Mouse (Mus musculus) CH12.LX (cell line): ENCODE measurements around the gene Lrrc29. TPM values are rescaled to one million over a fixed set of nuclear protein-coding genes. Genes with fewer than 3 reads are reported as not detected.

Experiments
- DNase-seq: peaks from one replicate; pipeline ENCODE4 v3.0.0-alpha.2; 2013; ENCODE audit errors: extremely low read depth
- H3K27ac ChIP-seq: 2 replicates; pipeline ENCODE4 v1.5.1; 2012; ENCODE audit warnings: low read depth, mild to moderate bottlenecking, control low read depth, moderate library complexity; ENCODE audit not compliant: insufficient read depth
- H3K27me3 ChIP-seq: replicated peaks from 2 replicates; pipeline ENCODE3; 2012; ENCODE audit warnings: inconsistent platforms
- H3K36me3 ChIP-seq, 2 experiments: replicated peaks in 1 of 2; 2 replicates each; pipeline versions ENCODE3 to v1.6.1; 2012; ENCODE audit warnings: inconsistent platforms in 1 of 2, low read length in 1 of 2, mild to moderate bottlenecking in 1 of 2, mixed read lengths in 1 of 2, moderate library complexity in 1 of 2; ENCODE audit not compliant: control insufficient read depth in 1 of 2, insufficient read depth in 1 of 2
- H3K4me1 ChIP-seq, 2 experiments: 2 replicates each; pipeline ENCODE4 v1.6.1; 2012; ENCODE audit warnings: inconsistent platforms in 1 of 2, moderate library complexity in 1 of 2; ENCODE audit not compliant: insufficient read depth in 2 of 2, control insufficient read depth in 1 of 2
- H3K4me2 ChIP-seq: 2 replicates; pipeline ENCODE4 v1.6.1; 2012; ENCODE audit warnings: low read depth, mild to moderate bottlenecking, control low read depth; ENCODE audit not compliant: poor library complexity, insufficient read depth, severe bottlenecking
- H3K4me3 ChIP-seq, 3 experiments: fragments of 150-350 bp in 1 of 3; sonication (generic) in 1 of 3; replicated peaks in 1 of 3; 2 replicates each; pipeline versions ENCODE3 to v1.5.1; 2011 to 2012; ENCODE audit warnings: low read depth in 2 of 3, low read length in 2 of 3, mild to moderate bottlenecking in 2 of 3, moderate library complexity in 2 of 3, control low read depth in 1 of 3, improper control_type of control experiment in 1 of 3, inconsistent platforms in 1 of 3, mixed read lengths in 1 of 3; ENCODE audit not compliant: poor library complexity in 1 of 3
- H3K79me2 ChIP-seq: replicated peaks from 2 replicates; pipeline ENCODE4 v1.6.1; 2012; ENCODE audit warnings: mild to moderate bottlenecking, moderate library complexity; ENCODE audit not compliant: control insufficient read depth, poor library complexity, insufficient read depth, severe bottlenecking; ENCODE audit errors: extremely low read depth
- H3K9ac ChIP-seq: 2 replicates; pipeline ENCODE4 v1.6.1; 2012; ENCODE audit warnings: low read depth, mild to moderate bottlenecking, control low read depth, moderate library complexity; ENCODE audit not compliant: insufficient read depth
- H3K9me3 ChIP-seq: replicated peaks from 2 replicates; pipeline ENCODE3; 2012; ENCODE audit warnings: low read length, inconsistent platforms, mixed read lengths
- BHLHE40 ChIP-seq: IDR thresholded peaks from 2 replicates; pipeline ENCODE4 v1.6.1; 2011; ENCODE audit warnings: mild to moderate bottlenecking, low read depth, low read length, improper control_type of control experiment
- CHD2 ChIP-seq: IDR thresholded peaks from 2 replicates; pipeline ENCODE4 v1.6.1; 2011; ENCODE audit warnings: low read length, improper control_type of control experiment
- E2F4 ChIP-seq: IDR thresholded peaks from 2 replicates; pipeline ENCODE4 v1.6.1; 2011; ENCODE audit warnings: low read depth, low read length, improper control_type of control experiment; ENCODE audit not compliant: insufficient replicate concordance
- ELF1 ChIP-seq: IDR thresholded peaks from 2 replicates; pipeline ENCODE4 v1.6.1; 2014; ENCODE audit warnings: low read depth, mild to moderate bottlenecking, inconsistent platforms, low read length, improper control_type of control experiment
- ETS1 ChIP-seq: conservative IDR thresholded peaks from 2 replicates; pipeline ENCODE4 v1.6.1; 2012; ENCODE audit warnings: low read depth, mild to moderate bottlenecking, inconsistent platforms, low read length, improper control_type of control experiment, moderate library complexity
- GABPA ChIP-seq: IDR thresholded peaks from 2 replicates; pipeline ENCODE4 v1.6.1; 2012; ENCODE audit warnings: low read depth, low read length, improper control_type of control experiment, inconsistent platforms; ENCODE audit not compliant: insufficient replicate concordance
- HCFC1 ChIP-seq: IDR thresholded peaks from 2 replicates; pipeline ENCODE4 v1.6.1; 2012; ENCODE audit warnings: low read depth, mild to moderate bottlenecking, inconsistent platforms, low read length, improper control_type of control experiment
- IRF4 ChIP-seq: IDR thresholded peaks from 2 replicates; pipeline ENCODE4 v1.6.1; 2014; ENCODE audit warnings: low read depth, mild to moderate bottlenecking, inconsistent platforms, low read length, improper control_type of control experiment
- JUND ChIP-seq: conservative IDR thresholded peaks from 2 replicates; pipeline ENCODE4 v1.6.1; 2011; ENCODE audit warnings: low read depth, low read length, improper control_type of control experiment
- MAX ChIP-seq: IDR thresholded peaks from 2 replicates; pipeline ENCODE4 v1.6.1; 2011; ENCODE audit warnings: low read length, improper control_type of control experiment
- MEF2A ChIP-seq: IDR thresholded peaks from 2 replicates; pipeline ENCODE4 v1.6.1; 2014; ENCODE audit warnings: low read depth, mild to moderate bottlenecking, inconsistent platforms, low read length, improper control_type of control experiment, borderline replicate concordance
- MXI1 ChIP-seq: IDR thresholded peaks from 2 replicates; pipeline ENCODE4 v1.6.1; 2011; ENCODE audit warnings: mild to moderate bottlenecking, low read depth, low read length, improper control_type of control experiment
- MYC ChIP-seq: IDR thresholded peaks from 2 replicates; pipeline ENCODE4 v1.6.1; 2011; ENCODE audit warnings: low read depth, mild to moderate bottlenecking, improper control_type of control experiment, low read length
- NELFE ChIP-seq: IDR thresholded peaks from 2 replicates; pipeline ENCODE4 v1.6.1; 2011; ENCODE audit warnings: low read depth, low read length, improper control_type of control experiment
- NRF1 ChIP-seq: IDR thresholded peaks from 2 replicates; pipeline ENCODE4 v1.6.1; 2014; ENCODE audit warnings: low read depth, mild to moderate bottlenecking, inconsistent platforms, low read length, improper control_type of control experiment, moderate library complexity
- POLR2A ChIP-seq: IDR thresholded peaks from 2 replicates; pipeline ENCODE4 v1.6.1; 2011; ENCODE audit warnings: low read depth, mild to moderate bottlenecking, improper control_type of control experiment, low read length
- POLR2AphosphoS2 ChIP-seq: IDR thresholded peaks from 2 replicates; pipeline ENCODE4 v1.6.1; 2011; ENCODE audit warnings: low read depth, low read length, improper control_type of control experiment
- RCOR1 ChIP-seq: conservative IDR thresholded peaks from 2 replicates; pipeline ENCODE4 v1.6.1; 2012; ENCODE audit warnings: low read depth, mild to moderate bottlenecking, inconsistent platforms, low read length, improper control_type of control experiment
- SIN3A ChIP-seq: IDR thresholded peaks from 2 replicates; pipeline ENCODE4 v1.6.1; 2012; ENCODE audit warnings: low read length, improper control_type of control experiment, inconsistent platforms
- SMC3 ChIP-seq: IDR thresholded peaks from 2 replicates; pipeline ENCODE4 v1.6.1; 2011; ENCODE audit warnings: low read depth, low read length, improper control_type of control experiment
- TBP ChIP-seq: conservative IDR thresholded peaks from 2 replicates; pipeline ENCODE4 v1.6.1; 2011; ENCODE audit warnings: low read depth, low read length, improper control_type of control experiment
- TCF12 ChIP-seq: IDR thresholded peaks from 2 replicates; pipeline ENCODE4 v1.6.1; 2014; ENCODE audit warnings: low read depth, mild to moderate bottlenecking, inconsistent platforms, low read length, improper control_type of control experiment
- ZKSCAN1 ChIP-seq: IDR thresholded peaks from 2 replicates; pipeline ENCODE4 v1.6.1; 2012; ENCODE audit warnings: low read depth, inconsistent platforms, low read length, improper control_type of control experiment, borderline replicate concordance
- ZMIZ1 ChIP-seq: IDR thresholded peaks from 2 replicates; pipeline ENCODE4 v1.6.1; 2012; ENCODE audit warnings: low read depth, mild to moderate bottlenecking, inconsistent platforms, low read length, improper control_type of control experiment
- dilution Hi-C: fragments of 300-500 bp; cut with MboI; formaldehyde crosslinking; loops from 2 replicates; pipeline ENCODE4 v1.14.3; 2020; ENCODE audit warnings: low sequenced_read_pairs; ENCODE audit not compliant: extremely low pct_unique_long_range_greater_than_20kb, extremely low pct_ligation_motif_present
- in situ Hi-C: fragments of 300-500 bp; cut with MboI; formaldehyde crosslinking; loops from 3 replicates; pipeline ENCODE4 v1.14.3; 2019; ENCODE audit warnings: low sequenced_read_pairs, low pct_ligation_motif_present, low pct_unique_long_range_greater_than_20kb, mixed read lengths
- polyA plus RNA-seq: library from polyadenylated mRNA; unstranded; fragments of >175 nt; gene quantifications from 2 replicates; pipeline ENCODE4 v1.2.1, GENCODE M21; 2012; ENCODE audit warnings: low read depth; ENCODE audit not compliant: insufficient read length
- total RNA-seq, 2 experiments: library from RNA; depleted of rRNA; stranded (reverse); fragments of 300-350 nt in 1 of 2; fragments of >200 nt in 1 of 2; gene quantifications; 2 replicates each; pipeline ENCODE4 v1.2.3; 2012 to 2014

Gene Lrrc29
- total and polyA plus RNA-seq, 3 experiments, result 1.4 to 1.8 (median 1.7) TPM

DNA sequence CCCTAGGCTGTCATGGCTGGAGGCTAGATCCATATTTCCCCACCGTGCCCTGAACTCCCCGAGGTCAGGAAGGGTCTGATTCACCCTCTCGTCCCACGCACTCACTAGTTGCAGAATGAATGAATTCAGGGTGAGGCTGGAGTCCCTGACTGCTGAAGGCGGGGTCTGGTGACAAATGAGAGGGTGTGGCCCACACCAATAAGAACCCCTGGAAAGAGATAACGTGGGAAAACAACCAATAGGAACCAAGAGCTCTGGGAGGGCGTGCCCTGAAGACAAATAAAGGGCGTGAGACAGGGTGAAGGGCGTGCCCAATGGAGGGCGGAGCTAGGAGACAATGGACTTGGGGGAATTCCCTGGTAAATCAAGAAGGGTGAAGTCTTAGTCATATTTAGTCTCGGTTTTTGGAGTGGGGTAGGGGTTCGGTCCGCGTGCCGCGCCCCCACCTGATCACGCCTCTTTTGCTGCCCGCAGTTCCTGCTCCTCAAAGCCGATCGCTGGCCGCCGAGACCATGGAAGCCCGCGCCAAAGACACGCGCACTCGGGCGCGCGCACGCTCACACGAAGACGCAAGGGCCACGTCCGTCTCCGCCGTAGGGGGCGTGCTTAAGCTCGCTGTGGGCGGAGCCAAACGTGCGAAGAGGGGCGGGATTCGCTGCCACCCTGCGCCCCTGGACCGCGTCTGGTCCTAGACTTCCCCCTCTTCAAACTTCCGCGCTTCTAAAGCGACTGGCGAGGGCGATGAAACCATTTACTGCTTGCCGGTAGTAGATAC is 36.9 kb downstream of the Lrrc29 start:
- Histone ChIP-seq H3K4me3 (peak overlapping the region; percentile 51 to 63 (median 59)), H3K9ac (peak overlapping the region; percentile 41; the same call in 1 of the 2 replicates), H3K79me2 (no peaks in the 10 kb centered on the region), H3K27me3 (no peaks in the 10 kb centered on the region), H3K9me3 (no peaks in the 10 kb centered on the region), H3K4me1 (peaks cover 5 to 23% of the 10 kb centered on the region in 2 experiments), H3K36me3 (peaks cover 6 to 34% of the 10 kb centered on the region in 2 experiments), H3K27ac (peak overlapping the region; percentile 71), H3K4me2 (peak overlapping the region; percentile 79)
- in situ Hi-C loops (loop anchor here (10.0 kb wide), 1 partner anchor 164 kb away; no protein-coding TSS in a partner anchor), dilution Hi-C loops (no loop called here)
- peak; percentile 99 for DNase-seq
- TF ChIP-seq CHD2, result peak; percentile 62
- TF ChIP-seq POLR2A, result peak; percentile 80
- TF ChIP-seq NRF1, result peak; percentile 76
- no peak; the same call in none of the 2 replicates for TF ChIP-seq IRF4
- TF ChIP-seq HCFC1, result peak; percentile 53
- no peak; the same call in 1 of the 2 replicates for TF ChIP-seq MEF2A
- TF ChIP-seq RCOR1, result peak; percentile 65; the same call in 1 of the 2 replicates
- TF ChIP-seq NELFE, result peak; percentile 57
- 0 out of 2 replicates have a peak, but pooled peaks have one; percentile 11 for TF ChIP-seq SMC3
- no peak for TF ChIP-seq GABPA
- 0 out of 2 replicates have a peak, but pooled peaks have one; percentile 14 for TF ChIP-seq JUND
- no peak for TF ChIP-seq E2F4
- peak; percentile 92 for TF ChIP-seq MXI1
- TF ChIP-seq MYC, result 0 out of 2 replicates have a peak, but pooled peaks have one; percentile 44
- peak; percentile 92 for TF ChIP-seq BHLHE40
- TF ChIP-seq SIN3A, result peak; percentile 68
- TF ChIP-seq POLR2AphosphoS2, result peak; percentile 64
- peak; percentile 66 for TF ChIP-seq MAX
- peak; percentile 85 for TF ChIP-seq TBP
- peak; percentile 84 for TF ChIP-seq TCF12
- TF ChIP-seq ELF1, result peak; percentile 82
- TF ChIP-seq ETS1, result peak; percentile 61; the same call in 1 of the 2 replicates
- no peak for TF ChIP-seq ZKSCAN1
- peak; percentile 62 for TF ChIP-seq ZMIZ1
